Mouse (Mus musculus) bone marrow, adult 2 months (tissue): ENCODE results near the gene Lgi4. TPM values are rescaled to one million over a fixed set of nuclear protein-coding genes. Genes with fewer than 3 reads are reported as not detected.

Experiments
- H3K27ac ChIP-seq: fragments of 200-500 bp; 2 replicates; pipeline ENCODE4 v1.5.1; 2012; ENCODE audit warnings: low read depth, mild to moderate bottlenecking, control low read depth, inconsistent platforms, low read length; ENCODE audit not compliant: control insufficient read depth, poor library complexity, insufficient read depth
- H3K4me1 ChIP-seq: fragments of 200-500 bp; 2 replicates; pipeline ENCODE4 v1.6.1; 2011; ENCODE audit warnings: low read length; ENCODE audit not compliant: control insufficient read depth, insufficient read depth
- H3K4me3 ChIP-seq: fragments of 200-500 bp; replicated peaks from 2 replicates; pipeline ENCODE3; 2011; ENCODE audit warnings: mild to moderate bottlenecking, low read depth, low read length, control low read depth; ENCODE audit not compliant: control insufficient read depth
- CTCF ChIP-seq: fragments of 200-500 bp; IDR thresholded peaks from 2 replicates; pipeline ENCODE4 v1.5.1; 2011; ENCODE audit warnings: low read length, control low read depth; ENCODE audit not compliant: control insufficient read depth, insufficient read depth
- POLR2A ChIP-seq: fragments of 200-500 bp; IDR thresholded peaks from 2 replicates; pipeline ENCODE4 v1.6.1; 2011; ENCODE audit warnings: low read depth, mild to moderate bottlenecking, control low read depth, low read length, borderline replicate concordance; ENCODE audit not compliant: control insufficient read depth
- WGBS: fragments of 180-500 bp; shearing (Covaris S2); methylation state at CpG from one replicate; pipeline ENCODE4 v1.1.7; 2018; 5-methylcytosine and 5-hydroxymethylcytosine counted together
- polyA plus RNA-seq: library from polyadenylated mRNA; stranded (reverse); fragments of >200 nt; gene quantifications from 2 replicates; pipeline ENCODE4 v1.2.4, GENCODE M21; 2011; ENCODE audit warnings: low replicate concordance; ENCODE audit not compliant: missing spikeins, insufficient read depth, insufficient read length

Lgi4 gene
- polyA plus RNA-seq, 1 experiment = 2.3 TPM

DNA sequence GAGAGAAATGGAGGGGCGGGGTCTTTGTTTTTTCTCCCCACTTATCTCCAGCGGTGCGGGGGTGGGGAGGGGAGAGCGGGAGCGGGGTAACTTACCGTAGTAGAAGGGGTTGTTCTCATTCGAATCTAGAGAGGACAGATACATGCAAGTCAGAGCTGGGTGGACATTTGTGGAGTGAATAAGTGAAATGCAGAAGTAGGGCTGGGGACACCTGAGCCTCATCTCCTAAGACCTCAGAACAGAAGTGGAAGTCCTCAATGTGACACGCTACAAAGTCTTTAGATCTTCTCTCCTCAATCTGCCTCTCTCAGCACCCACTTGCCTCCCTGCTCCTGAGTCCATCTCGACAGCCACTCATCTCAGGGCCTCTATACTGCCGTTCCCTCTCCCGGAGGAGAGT, 23.9 kb upstream of the Lgi4 start:
- Histone ChIP-seq H3K4me3 (no peak overlapping the region), H3K27ac (peak overlapping the region; percentile 94), H3K4me1 (peaks cover 19% of the 10 kb centered on the region)
- TF ChIP-seq POLR2A = no peak
- TF ChIP-seq CTCF = no peak
- 80% methylated on average over 11 of the region's 11 CpGs for WGBS

GRCm38 (mm10) chr7:31036917-31037316, 22.2 kb upstream of the Lgi4 start:
- WGBS = 32% methylated on average over 7 of the region's 7 CpGs
- H3K4me1 ChIP-seq = peaks cover 19% of the 10 kb centered on the region
- TF ChIP-seq CTCF = no peak
- TF ChIP-seq POLR2A = no peak
- H3K27ac ChIP-seq = peak overlapping the region; percentile 19; the same call in 1 of the 2 replicates
- H3K4me3 ChIP-seq = no peak overlapping the region

DNA sequence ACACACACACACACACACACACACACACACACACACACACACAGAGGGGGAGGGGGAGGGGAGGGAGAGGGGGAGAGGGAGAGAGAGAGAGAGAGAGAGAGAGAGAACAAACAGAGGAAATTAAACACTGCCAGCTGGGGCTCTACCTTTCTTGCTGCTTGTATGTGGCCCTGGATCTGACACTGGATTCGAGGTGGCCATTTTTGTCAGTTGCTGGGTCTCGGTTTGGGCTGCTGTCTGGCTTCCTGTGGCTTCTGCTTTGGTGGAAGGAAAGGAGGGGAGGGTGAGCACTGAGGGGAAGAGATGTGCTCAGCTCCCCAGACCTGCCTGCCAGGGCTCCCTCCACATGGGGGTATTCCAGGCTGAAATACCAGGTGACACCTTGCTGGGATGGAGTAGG, 21.5 kb upstream of the Lgi4 start:
- WGBS = 4% methylated on average over 2 of the region's 2 CpGs
- peak overlapping the region; percentile 7 for H3K4me3 ChIP-seq
- TF ChIP-seq CTCF (no peak), POLR2A (no peak)
- peaks cover 14% of the 10 kb centered on the region for H3K4me1 ChIP-seq
- H3K27ac ChIP-seq = peak overlapping the region; percentile 49; the same call in 1 of the 2 replicates

- WGBS = 88% methylated on average over 4 of the region's 4 CpGs
- Histone ChIP-seq H3K4me1 (peaks cover 10% of the 10 kb centered on the region), H3K27ac (no peak overlapping the region), H3K4me3 (no peak overlapping the region)
- no peak for TF ChIP-seq POLR2A
- TF ChIP-seq CTCF = no peak
Measured at GRCm38 (mm10) chr7:31039011-31039410, 20.1 kb upstream of the Lgi4 start.

GRCm38 (mm10) chr7:31040281-31041022, 18.7 kb upstream of the Lgi4 start:
- peak overlapping the region; percentile 67 for H3K4me3 ChIP-seq
- peak overlapping the region; percentile 85 for H3K27ac ChIP-seq
- TF ChIP-seq CTCF = no peak
- TF ChIP-seq POLR2A = no peak
- H3K4me1 ChIP-seq = peaks cover 2% of the 10 kb centered on the region; the same call in 1 of the 2 replicates
- WGBS = 36% methylated on average over 12 of the region's 12 CpGs

GRCm38 (mm10) chr7:31041023-31041407, 18.1 kb upstream of the Lgi4 start:
- H3K4me3 ChIP-seq = peak overlapping the region; percentile 67
- TF ChIP-seq POLR2A = no peak
- TF ChIP-seq CTCF = no peak
- peaks cover 2% of the 10 kb centered on the region; the same call in 1 of the 2 replicates for H3K4me1 ChIP-seq
- 5% methylated on average over 8 of the region's 8 CpGs for WGBS
- H3K27ac ChIP-seq = peak overlapping the region; percentile 85

GRCm38 (mm10) chr7:31041662-31042315, 17.4 kb upstream of the Lgi4 start:
- Histone ChIP-seq H3K4me1 (peaks cover 2% of the 10 kb centered on the region; the same call in 1 of the 2 replicates), H3K27ac (peak overlapping the region; percentile 85), H3K4me3 (peak overlapping the region; percentile 67)
- TF ChIP-seq POLR2A (peak; percentile 67; the same call in 1 of the 2 replicates), CTCF (no peak)
- under 1% methylated on average over 28 of the region's 28 CpGs for WGBS

DNA sequence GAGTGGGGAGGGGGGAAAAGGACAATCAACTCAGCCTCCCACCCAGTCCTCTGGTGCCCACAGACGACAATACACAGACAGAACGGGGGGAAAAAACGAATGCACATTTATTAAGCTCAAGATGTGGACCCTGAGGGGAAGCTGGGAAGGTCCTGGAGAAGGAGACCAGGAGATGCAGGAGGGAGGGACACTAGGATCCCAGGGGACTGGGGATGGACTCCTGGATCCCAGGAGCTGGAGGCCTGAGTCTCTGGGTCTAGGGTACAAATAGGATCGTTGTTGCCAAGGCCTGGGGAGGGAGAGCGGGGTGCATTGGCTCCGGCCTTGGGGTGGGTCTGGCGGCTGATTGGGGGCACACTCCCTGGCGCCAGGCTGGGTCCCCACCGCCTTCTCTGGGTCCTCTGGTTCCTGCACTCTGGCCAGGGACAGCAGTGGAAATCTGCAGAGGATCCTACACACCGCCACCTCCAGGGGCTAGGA, 16.7 kb upstream of the Lgi4 start, which contains the start of gene Fxyd5:
Gene Fxyd5, minus strand, starts transcription at position 51 of the 480 bp plus-strand sequence.
- TF ChIP-seq CTCF = no peak
- no peak for TF ChIP-seq POLR2A
- Histone ChIP-seq H3K4me3 (peak within 1 kb of the TSS; percentile 67), H3K27ac (peak within 1 kb of the TSS; percentile 85), H3K4me1 (no peaks in the 10 kb centered on the region; the same call in 1 of the 2 replicates)
- WGBS = 49% methylated on average over 10 of the region's 10 CpGs
